Mouse (Mus musculus) ES-Bruce4 (cell line): ENCODE results near the gene Zpr1.

Experiments
- CTCF ChIP-seq: IDR thresholded peaks from one replicate; pipeline ENCODE4 v1.8.1; 2011; ENCODE audit warnings: low read depth, low read length
- EP300 ChIP-seq: IDR thresholded peaks from 2 replicates; pipeline ENCODE4 v1.6.1; 2011; ENCODE audit warnings: low read depth, low read length; ENCODE audit not compliant: insufficient read depth

- no peak for TF ChIP-seq EP300
- no peak for TF ChIP-seq CTCF
These were observed 58.4 kb downstream of the Zpr1 start for GRCm38 (mm10) chr9:46331301-46331700.
